Mouse (Mus musculus): Measurements from ENCODE around the gene Frk.
A peak's percentile ranks its signal among the peaks of the same experiment; 100 is the strongest.
"Not testable (repeated sequence)": the region's sequence is repeated elsewhere in the genome, so short reads cannot be mapped to it uniquely, and the experiment has no call there.

Gene Frk

GRCm38 (mm10) chr10:34483297-34484013, at the start of gene Frk:
Gene Frk (plus strand): TSS chr10:34483399.
- peak; percentile 70 for DNase-seq

DNA sequence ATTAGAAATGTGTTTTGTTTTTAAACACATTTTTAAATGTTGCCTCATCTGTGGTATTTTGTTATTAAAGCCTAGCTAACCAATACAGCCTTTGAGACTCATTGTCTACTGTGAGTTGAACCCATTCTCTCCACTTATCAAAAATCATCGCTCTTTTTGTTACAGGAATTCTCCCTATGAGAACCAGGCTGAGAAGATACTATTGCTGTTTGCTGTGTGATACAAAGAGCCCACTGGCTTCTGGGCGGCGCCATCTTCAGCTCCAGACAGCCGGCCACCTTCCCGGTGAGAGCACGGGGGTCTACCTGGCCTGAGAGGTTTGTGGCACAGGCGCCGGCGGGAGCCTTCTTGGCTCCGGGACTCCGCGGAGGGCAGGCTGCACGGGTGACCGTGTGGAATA, 49.0 kb upstream of the Frk start:
- DNase-seq: not testable (repeated sequence)

DNA sequence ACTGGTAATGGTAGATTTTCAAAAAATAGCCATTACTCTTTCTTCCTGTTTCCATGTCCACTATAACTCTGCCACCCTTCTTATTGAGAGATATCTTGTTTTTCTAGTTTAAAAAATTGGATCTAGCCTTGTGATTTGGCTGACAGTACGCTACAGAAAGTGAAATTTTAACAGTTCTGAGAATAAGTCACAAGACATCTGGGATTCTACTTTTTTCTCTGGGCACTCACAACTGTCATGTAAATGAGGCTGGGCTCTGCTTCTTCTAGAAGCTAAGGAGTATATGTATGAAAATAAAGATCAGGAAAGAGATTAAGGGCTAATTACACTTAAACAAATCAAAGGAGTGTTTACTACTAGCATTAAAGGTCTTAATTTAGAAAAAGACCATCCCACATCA, 33.7 kb upstream of the Frk start:
- DNase-seq: no peak

GRCm38 (mm10) chr10:34461451-34461850, 21.7 kb upstream of the Frk start:
- no peak for DNase-seq

GRCm38 (mm10) chr10:34464321-34464720, 18.9 kb upstream of the Frk start:
- no peak for DNase-seq

DNA sequence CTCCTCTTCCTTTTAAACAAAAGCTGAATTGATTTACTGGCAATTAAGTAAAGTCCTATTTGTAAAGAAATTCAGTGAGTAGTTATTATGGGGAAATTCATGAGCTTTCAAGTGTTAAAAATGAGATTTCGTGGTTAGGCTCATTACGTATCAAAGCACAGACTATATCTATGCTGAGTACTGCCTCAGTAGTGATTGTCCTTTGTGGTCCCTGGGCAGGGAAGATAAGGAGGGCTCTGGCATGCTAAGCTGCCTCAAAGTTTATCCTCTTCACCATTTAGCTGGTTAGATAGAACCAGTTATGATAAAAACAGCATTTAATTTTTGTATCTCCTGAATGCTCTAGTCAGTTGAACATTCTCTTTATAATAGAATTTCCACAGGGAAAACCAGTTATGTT, 14.2 kb upstream of the Frk start:
- DNase-seq: no peak

DNA sequence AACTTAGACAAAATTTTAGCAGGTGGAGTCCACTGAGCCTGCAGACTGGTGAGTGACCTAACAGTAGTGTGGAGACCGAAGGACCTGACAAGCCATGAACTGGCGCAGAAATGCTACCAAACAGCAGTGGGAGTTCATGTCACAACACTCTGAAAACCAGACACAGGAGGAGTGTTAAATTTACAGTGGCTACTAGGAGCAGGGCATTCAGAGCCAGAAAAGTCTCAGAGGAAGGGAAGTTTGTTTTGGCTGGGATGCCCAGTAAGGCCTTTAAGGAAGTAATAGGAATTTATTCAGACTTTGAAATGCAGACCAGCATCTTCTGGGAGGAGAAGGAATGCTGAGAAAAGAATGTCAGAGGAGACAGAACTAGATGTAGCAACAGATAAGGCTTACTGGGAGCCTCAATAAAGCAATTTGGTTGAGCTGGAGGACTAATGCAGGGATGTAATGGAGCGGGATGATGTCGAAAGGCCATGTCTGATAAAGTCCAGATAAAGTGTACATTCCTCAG, 3.2 kb upstream of the Frk start:
- no peak for DNase-seq

GRCm38 (mm10) chr10:34484014-34484411, 814 bp downstream of the Frk start:
- DNase-seq: peak; percentile 47

GRCm38 (mm10) chr10:34485079-34485478, 1.9 kb downstream of the Frk start:
- DNase-seq: peak; percentile 23

GRCm38 (mm10) chr10:34507807-34508206, 24.6 kb downstream of the Frk start:
- DNase-seq: no peak

DNA sequence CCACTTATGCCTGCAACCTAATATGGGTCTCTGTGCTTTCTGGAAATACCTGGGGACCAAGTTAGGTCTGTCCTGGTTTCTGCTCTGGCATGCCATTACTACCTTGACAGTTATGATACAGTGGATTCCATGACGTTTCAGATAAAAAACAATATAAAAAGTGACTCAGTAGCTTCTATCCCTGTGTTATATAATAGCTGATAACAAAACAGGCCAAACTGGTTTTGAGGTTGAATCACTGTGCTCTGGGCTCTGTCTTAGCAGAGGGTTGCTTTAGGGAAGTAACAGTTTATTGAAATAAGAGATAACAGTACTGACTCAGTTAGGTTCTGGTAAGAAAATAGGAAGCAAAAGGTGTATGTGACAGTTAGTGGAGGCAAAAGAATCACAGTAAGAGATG, 25.4 kb downstream of the Frk start:
- no peak for DNase-seq

GRCm38 (mm10) chr10:34509256-34509655, 26.1 kb downstream of the Frk start:
- no peak for DNase-seq

- DNase-seq: no peak
These were observed 28.0 kb downstream of the Frk start for GRCm38 (mm10) chr10:34511192-34511591.

DNA sequence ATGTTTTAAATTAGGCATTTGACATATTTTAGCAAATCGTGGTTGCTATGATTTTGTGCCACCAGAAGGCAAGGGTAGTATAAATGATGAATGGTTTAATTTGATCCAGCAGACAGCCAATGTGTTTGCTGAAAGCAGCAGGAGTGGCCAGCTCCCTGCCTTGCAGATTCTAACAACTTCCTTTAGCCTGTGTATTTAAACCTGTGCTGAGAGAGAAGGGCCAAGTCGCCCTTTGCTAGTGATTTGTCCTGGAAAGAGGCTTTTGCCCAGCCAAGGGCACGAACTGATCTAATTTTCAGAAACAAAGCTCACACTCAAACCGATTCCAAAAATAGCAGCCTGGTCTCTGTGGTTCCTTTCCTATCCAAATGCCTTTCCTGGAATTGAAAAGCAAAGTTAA, 29.4 kb downstream of the Frk start:
- peak; percentile 8 for DNase-seq

- no peak for DNase-seq
These were observed 42.4 kb downstream of the Frk start for GRCm38 (mm10) chr10:34525598-34525997.

DNA sequence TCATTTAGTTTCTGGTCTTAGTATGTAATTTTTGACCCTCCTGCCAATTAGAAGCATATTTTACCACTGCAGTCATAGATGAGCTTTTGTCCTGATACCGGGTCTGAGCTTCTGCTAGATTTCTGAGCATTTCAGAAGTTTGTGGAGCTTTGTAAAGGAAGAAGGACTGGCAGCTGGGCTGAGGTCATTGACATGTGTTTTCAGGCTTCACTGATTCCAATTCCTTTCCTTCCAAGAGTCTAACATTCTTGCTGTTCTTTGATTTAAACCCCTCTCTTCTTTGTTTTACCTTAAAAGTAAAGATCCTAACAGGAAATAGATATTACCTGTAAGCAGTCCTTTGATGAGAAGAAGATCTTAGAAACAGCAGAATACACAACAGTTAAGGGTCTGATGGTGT, 48.6 kb downstream of the Frk start:
- DNase-seq: no peak

DNA sequence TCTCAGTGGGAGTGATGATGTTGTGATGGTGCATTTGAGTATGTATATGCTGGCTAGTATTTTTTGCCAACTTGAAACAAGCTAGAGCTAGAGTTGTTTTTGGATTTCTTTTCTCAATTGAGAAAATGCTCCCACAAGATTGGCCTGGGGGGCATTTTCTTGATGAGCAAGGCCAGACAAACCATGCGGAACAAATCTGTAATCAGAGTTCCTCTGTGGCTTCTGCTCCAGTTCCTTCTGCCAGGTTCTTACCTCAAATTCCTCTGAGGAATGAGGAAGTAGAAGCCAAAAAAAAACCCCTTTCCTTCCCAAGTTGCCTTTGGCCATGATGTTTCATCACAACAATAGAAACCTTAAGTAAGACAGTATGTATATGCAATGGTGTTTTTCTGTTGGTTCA, 49.3 kb downstream of the Frk start:
- DNase-seq: no peak

DNA sequence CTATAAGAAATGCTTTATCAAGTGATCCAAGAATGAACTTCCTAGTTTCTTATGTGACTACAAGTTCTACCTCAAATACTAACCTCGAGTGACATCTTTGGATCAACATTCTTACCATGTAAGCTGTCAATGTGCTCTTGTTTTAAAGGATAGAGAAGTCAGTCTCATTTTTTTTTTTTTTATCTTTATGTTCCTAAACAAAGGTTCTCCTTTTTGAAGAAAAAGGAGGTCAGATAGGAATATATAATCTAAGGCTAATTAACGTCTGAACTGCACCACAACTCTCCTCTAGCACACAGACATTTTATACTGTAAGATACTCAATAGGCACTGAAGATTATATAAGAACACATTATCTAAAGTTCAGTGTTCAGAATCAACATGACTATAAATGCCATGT, 57.5 kb downstream of the Frk start:
- DNase-seq: no peak

- DNase-seq: no peak
These were observed 58.7 kb downstream of the Frk start for GRCm38 (mm10) chr10:34541717-34542490.

DNA sequence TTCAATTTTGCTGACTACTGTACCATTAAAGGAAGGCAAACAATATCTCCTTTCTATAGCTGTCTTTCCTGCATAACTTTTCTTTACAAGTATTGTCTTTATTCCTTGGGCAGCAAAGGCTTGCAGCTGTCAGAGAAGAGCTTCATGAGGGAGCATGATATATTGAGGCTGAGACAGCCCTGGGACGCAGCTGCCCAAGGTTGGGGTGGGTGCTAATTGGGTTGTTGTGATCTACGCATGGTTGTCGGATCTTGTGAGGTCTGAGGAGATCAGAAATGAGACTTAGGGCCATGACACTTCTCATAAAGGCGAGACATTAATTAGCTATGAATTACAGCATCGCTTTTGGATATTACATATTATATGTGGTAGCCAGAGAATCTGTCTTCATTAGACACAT, 67.4 kb downstream of the Frk start:
- no peak for DNase-seq

GRCm38 (mm10) chr10:34551636-34552035, 68.4 kb downstream of the Frk start:
- no peak for DNase-seq

- DNase-seq: no peak
These were observed 80.4 kb downstream of the Frk start for GRCm38 (mm10) chr10:34563518-34564176.

GRCm38 (mm10) chr10:34615474-34615873, 132.3 kb downstream of the Frk start:
- DNase-seq: no peak

DNA sequence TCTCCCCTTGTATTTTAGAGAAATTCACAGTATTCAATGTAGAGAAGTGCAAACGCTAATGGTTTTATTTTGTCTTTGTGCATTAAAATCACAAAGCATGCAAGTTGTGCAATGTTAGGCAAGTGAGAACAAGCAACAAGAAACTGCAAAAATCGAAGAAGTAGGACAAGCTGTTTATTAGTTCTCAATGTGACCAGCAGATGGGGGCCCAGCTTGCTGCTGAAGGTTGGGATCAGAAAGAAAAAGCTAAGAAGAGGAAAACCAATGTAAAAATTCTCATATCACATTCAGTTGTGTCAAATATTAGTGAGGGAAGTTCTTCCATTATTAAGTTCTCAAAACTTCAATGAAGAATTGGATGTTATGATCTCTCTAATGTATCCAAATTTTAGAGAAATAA, 134.0 kb downstream of the Frk start:
- DNase-seq: no peak
